Mouse (Mus musculus) ES-Bruce4 (cell line): ENCODE measurements at regions not wholly inside any gene's neighbourhood (a gene's known extent, or its start where the extent isn't known, plus 50 kb on each side); places are given as distances from the start of the nearest gene placed in this dataset.

Source experiments
- CTCF ChIP-seq: IDR thresholded peaks from one replicate; pipeline ENCODE4 v1.8.1; 2011; ENCODE audit warnings: low read depth, low read length
- POLR2A ChIP-seq: IDR thresholded peaks from one replicate; pipeline ENCODE4 v1.8.1; 2011; ENCODE audit warnings: low read length; ENCODE audit not compliant: insufficient read depth

GRCm38 (mm10) chr1:194488126-194488525 is 129.9 kb upstream of the Plxna2 start:
- TF ChIP-seq CTCF: no peak
- no peak for TF ChIP-seq POLR2A
